Mouse (Mus musculus): ENCODE data around the gene BC017158. TPM values are rescaled to one million over a fixed set of nuclear protein-coding genes. Genes with fewer than 3 reads are reported as not detected.

The BC017158 gene
- polyA plus RNA-seq, 1 experiment from 2014 or later = 26.3 TPM

Small RNAs within 50 kb of the gene (microRNA-seq; reads per million reads assigned to microRNA genes)
- not detected for gene Mir3103

Other genes starting within 250 kb of the BC017158 start
- gene Itgam, start 235.5 kb downstream of the BC017158 start, polyA plus RNA-seq (2016; fragmentation: Nextera tagmentation; extraction: Ambion mirVana) = 0.74 and 0.88 TPM in 2 replicates
- not detected in 2 replicates for gene Gm49368, start 235.5 kb downstream of the BC017158 start, polyA plus RNA-seq (2016; fragmentation: Nextera tagmentation; extraction: Ambion mirVana)
- gene Itgax, start 168.6 kb downstream of the BC017158 start, polyA plus RNA-seq (2016; fragmentation: Nextera tagmentation; extraction: Ambion mirVana) = not detected in 2 replicates
- not detected in 2 replicates for gene Itgad, start 143.8 kb downstream of the BC017158 start, polyA plus RNA-seq (2016; fragmentation: Nextera tagmentation; extraction: Ambion mirVana)
- 4.0 and 7.9 TPM in 2 replicates for gene Cox6a2, start 91.8 kb downstream of the BC017158 start, polyA plus RNA-seq (2016; fragmentation: Nextera tagmentation; extraction: Ambion mirVana)
- gene Armc5, start 60.8 kb downstream of the BC017158 start, polyA plus RNA-seq (2016; fragmentation: Nextera tagmentation; extraction: Ambion mirVana) = 18.6 and 18.8 TPM in 2 replicates
- gene 9130023H24Rik, start 60.1 kb downstream of the BC017158 start, polyA plus RNA-seq (2016; fragmentation: Nextera tagmentation; extraction: Ambion mirVana) = 9.9 and 10.3 TPM in 2 replicates
- gene Tgfb1i1, start 51.4 kb downstream of the BC017158 start, polyA plus RNA-seq (2016; fragmentation: Nextera tagmentation; extraction: Ambion mirVana) = 44.4 and 47.7 TPM in 2 replicates
- 0.35 TPM in 1 of 2 replicates, not detected in the other for gene Slc5a2, start 32.5 kb downstream of the BC017158 start, polyA plus RNA-seq (2016; fragmentation: Nextera tagmentation; extraction: Ambion mirVana)
- 13.6 and 14.0 TPM in 2 replicates for gene Rgs10, start 120.6 kb upstream of the BC017158 start, polyA plus RNA-seq (2016; fragmentation: Nextera tagmentation; extraction: Ambion mirVana)
- gene Tial1, start 163.5 kb upstream of the BC017158 start, polyA plus RNA-seq (2016; fragmentation: Nextera tagmentation; extraction: Ambion mirVana) = 34.5 and 36.8 TPM in 2 replicates
- 9.1 TPM in 2 replicates for gene Bag3, start 225.4 kb upstream of the BC017158 start, polyA plus RNA-seq (2016; fragmentation: Nextera tagmentation; extraction: Ambion mirVana)